Mouse (Mus musculus) CH12F3 (cell line): ENCODE data around the gene Wdr25.

Experiments
- in situ Hi-C: fragments of 300-500 bp; cut with MboI; formaldehyde crosslinking; loops from 2 replicates; pipeline ENCODE4 v1.14.3; 2020; ENCODE audit warnings: low sequenced_read_pairs

Gene Wdr25

GRCm38 (mm10) chr12:108894432-108894816, 993 bp downstream of the Wdr25 start:
- in situ Hi-C loops, result no loop called here

- in situ Hi-C loops, result no loop called here
These were observed 2.6 kb downstream of the Wdr25 start for GRCm38 (mm10) chr12:108896006-108896405.

- in situ Hi-C loops, result loop anchor here (10.0 kb wide), 2 partner anchors 413 to 1473 kb away; no protein-coding TSS in a partner anchor
These were observed 7.9 kb downstream of the Wdr25 start for GRCm38 (mm10) chr12:108901346-108901745.

GRCm38 (mm10) chr12:108902940-108903339, 9.5 kb downstream of the Wdr25 start:
- in situ Hi-C loops, result loop anchor here (10.0 kb wide), 2 partner anchors 412 to 1472 kb away; no protein-coding TSS in a partner anchor

- in situ Hi-C loops, result loop anchor here (10.0 kb wide), 2 partner anchors 411 to 1471 kb away; no protein-coding TSS in a partner anchor
These were observed 10.3 kb downstream of the Wdr25 start for GRCm38 (mm10) chr12:108903600-108904275.

GRCm38 (mm10) chr12:108904276-108904653, 10.8 kb downstream of the Wdr25 start:
- in situ Hi-C loops, result loop anchor here (10.0 kb wide), 2 partner anchors 411 to 1471 kb away; no protein-coding TSS in a partner anchor

GRCm38 (mm10) chr12:108905620-108906302, 12.3 kb downstream of the Wdr25 start:
- in situ Hi-C loops, result loop anchor here (10.0 kb wide), 2 partner anchors 409 to 1469 kb away; no protein-coding TSS in a partner anchor

GRCm38 (mm10) chr12:108906398-108906797, 13.0 kb downstream of the Wdr25 start:
- in situ Hi-C loops, result loop anchor here (10.0 kb wide), 2 partner anchors 408 to 1468 kb away; no protein-coding TSS in a partner anchor

GRCm38 (mm10) chr12:108909846-108910433, 16.5 kb downstream of the Wdr25 start:
- in situ Hi-C loops, result loop anchor here (10.0 kb wide), 2 partner anchors 405 to 1465 kb away; no protein-coding TSS in a partner anchor

GRCm38 (mm10) chr12:108912442-108912841, 19.0 kb downstream of the Wdr25 start:
- in situ Hi-C loops, result no loop called here

- in situ Hi-C loops, result no loop called here
These were observed 20.8 kb downstream of the Wdr25 start for GRCm38 (mm10) chr12:108914198-108914597.

GRCm38 (mm10) chr12:108914709-108915340, 21.4 kb downstream of the Wdr25 start:
- in situ Hi-C loops, result no loop called here

GRCm38 (mm10) chr12:108915893-108916292, 22.5 kb downstream of the Wdr25 start:
- in situ Hi-C loops, result no loop called here

- in situ Hi-C loops, result no loop called here
These were observed 23.1 kb downstream of the Wdr25 start for GRCm38 (mm10) chr12:108916447-108917042.

- in situ Hi-C loops, result no loop called here
These were observed 24.1 kb downstream of the Wdr25 start for GRCm38 (mm10) chr12:108917509-108917908.

- in situ Hi-C loops, result no loop called here
These were observed 25.3 kb downstream of the Wdr25 start for GRCm38 (mm10) chr12:108918753-108919152.

GRCm38 (mm10) chr12:108926606-108927111, 33.2 kb downstream of the Wdr25 start:
- in situ Hi-C loops, result no loop called here

- in situ Hi-C loops, result no loop called here
These were observed 34.8 kb downstream of the Wdr25 start for GRCm38 (mm10) chr12:108928249-108928648.

GRCm38 (mm10) chr12:108929475-108929874, 36.0 kb downstream of the Wdr25 start:
- in situ Hi-C loops, result no loop called here

- in situ Hi-C loops, result no loop called here
These were observed 38.1 kb downstream of the Wdr25 start for GRCm38 (mm10) chr12:108931341-108932053.
